Mouse (Mus musculus) olfactory bulb, adult 2 months (tissue): ENCODE data around the gene Fbxo11.

Experiments
- CTCF ChIP-seq: fragments of 200-500 bp; IDR thresholded peaks from 2 replicates; pipeline ENCODE4 v1.5.1; 2012; ENCODE audit warnings: low read depth, mild to moderate bottlenecking, low read length, moderate library complexity; ENCODE audit not compliant: insufficient read depth
- POLR2A ChIP-seq: fragments of 200-500 bp; IDR thresholded peaks from 2 replicates; pipeline ENCODE4 v1.6.1; 2012; ENCODE audit warnings: mild to moderate bottlenecking, low read depth, low read length, moderate library complexity; ENCODE audit not compliant: insufficient read depth

DNA sequence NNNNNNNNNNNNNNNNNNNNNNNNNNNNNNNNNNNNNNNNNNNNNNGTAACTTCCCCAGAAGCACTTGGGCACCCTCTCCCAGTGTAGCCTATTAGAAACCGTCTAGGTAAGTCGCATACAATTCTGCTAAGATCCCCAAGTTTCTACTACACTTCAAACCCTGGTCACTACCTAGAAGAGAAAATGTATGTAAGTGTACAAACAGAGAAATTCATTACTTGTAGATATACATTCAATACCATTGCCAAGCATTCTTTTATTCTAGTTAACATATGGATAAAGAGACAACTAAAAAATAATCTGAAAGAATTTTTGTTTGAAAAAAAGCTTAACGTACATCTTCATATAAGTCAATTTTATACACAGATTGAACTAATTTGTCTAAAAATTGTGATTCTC is 3.1 kb downstream of the Fbxo11 start:
- no peak for TF ChIP-seq CTCF
- TF ChIP-seq POLR2A: no peak
